Mouse (Mus musculus) MEL (cell line): ENCODE results near the gene Syce3. TPM values are rescaled to one million over a fixed set of nuclear protein-coding genes. Genes with fewer than 3 reads are reported as not detected.
A peak's percentile ranks its signal among the peaks of the same experiment; 100 is the strongest.

ENCODE experiments used
- DNase-seq: peaks from one replicate; pipeline ENCODE4 v3.0.0; 2011; ENCODE audit warnings: low read depth, low spot score
- H3K27ac ChIP-seq: 2 replicates; pipeline ENCODE4 v1.5.1; 2012; ENCODE audit warnings: low read depth, mild to moderate bottlenecking, control low read depth, low read length, moderate library complexity; ENCODE audit not compliant: control insufficient read depth
- H3K27me3 ChIP-seq, 2 experiments: fragments of 150-350 bp in 1 of 2; sonication (generic) in 1 of 2; 2 replicates each; pipeline ENCODE4 v1.6.1; 2012; ENCODE audit warnings: low read length in 2 of 2, mild to moderate bottlenecking in 2 of 2, improper control_type of control experiment in 1 of 2, moderate library complexity in 1 of 2; ENCODE audit not compliant: insufficient read depth in 2 of 2, control insufficient read depth in 1 of 2
- H3K36me3 ChIP-seq, 2 experiments: 2 replicates each; pipeline ENCODE4 v1.6.1; 2012 to 2014; ENCODE audit warnings: low read length in 2 of 2, improper control_type of control experiment in 1 of 2, inconsistent platforms in 1 of 2, mild to moderate bottlenecking in 1 of 2; ENCODE audit not compliant: insufficient read depth in 2 of 2, control insufficient read depth in 1 of 2
- H3K4me1 ChIP-seq, 2 experiments: fragments of 150-350 bp in 1 of 2; sonication (generic) in 1 of 2; 2 replicates each; pipeline ENCODE4 v1.6.1; 2012; ENCODE audit warnings: low read length in 2 of 2, improper control_type of control experiment in 1 of 2, mild to moderate bottlenecking in 1 of 2; ENCODE audit not compliant: insufficient read depth in 2 of 2, control insufficient read depth in 1 of 2
- H3K4me3 ChIP-seq, 2 experiments: fragments of 150-350 bp in 1 of 2; sonication (generic) in 1 of 2; 2 replicates each; pipeline ENCODE4 v1.5.1; 2012; ENCODE audit warnings: low read depth in 2 of 2, low read length in 2 of 2, mild to moderate bottlenecking in 2 of 2, moderate library complexity in 2 of 2, control low read depth in 1 of 2, improper control_type of control experiment in 1 of 2; ENCODE audit not compliant: control insufficient read depth in 1 of 2, insufficient read depth in 1 of 2
- H3K79me2 ChIP-seq: 2 replicates; pipeline ENCODE4 v1.6.1; 2012; ENCODE audit warnings: mild to moderate bottlenecking, low read length, moderate library complexity; ENCODE audit not compliant: control insufficient read depth, poor library complexity, insufficient read depth
- H3K9ac ChIP-seq: 2 replicates; pipeline ENCODE4 v1.6.1; 2012; ENCODE audit warnings: low read depth, mild to moderate bottlenecking, control low read depth, low read length, moderate library complexity; ENCODE audit not compliant: control insufficient read depth, poor library complexity, severe bottlenecking
- H3K9me3 ChIP-seq: fragments of 150-350 bp; sonication (generic); replicated peaks from 2 replicates; pipeline ENCODE4 v1.6.1; 2012; ENCODE audit warnings: mild to moderate bottlenecking, low read length, improper control_type of control experiment, moderate library complexity; ENCODE audit not compliant: insufficient read depth
- BHLHE40 ChIP-seq: IDR thresholded peaks from 2 replicates; pipeline ENCODE4 v1.6.1; 2012; ENCODE audit warnings: low read depth, mild to moderate bottlenecking, inconsistent platforms, low read length, improper control_type of control experiment, borderline replicate concordance
- CTCF ChIP-seq, 3 experiments: IDR thresholded peaks in 2 of 3; conservative IDR thresholded peaks in 1 of 3; 2 replicates each; pipeline ENCODE4 v1.5.1; 2011 to 2012; ENCODE audit warnings: low read length in 3 of 3, low read depth in 2 of 3, mild to moderate bottlenecking in 2 of 3, improper control_type of control experiment in 1 of 3, inconsistent platforms in 1 of 3, mixed read lengths in 1 of 3, moderate library complexity in 1 of 3; ENCODE audit not compliant: control insufficient read depth in 1 of 3, insufficient read depth in 1 of 3, poor library complexity in 1 of 3, severe bottlenecking in 1 of 3
- E2F4 ChIP-seq: IDR thresholded peaks from 2 replicates; pipeline ENCODE4 v1.6.1; 2011; ENCODE audit warnings: low read depth, low read length, improper control_type of control experiment, borderline replicate concordance
- EP300 ChIP-seq, 2 experiments: IDR thresholded peaks; 2 replicates each; pipeline ENCODE4 v1.6.1; 2011; ENCODE audit warnings: improper control_type of control experiment in 2 of 2, low read length in 2 of 2, low read depth in 1 of 2, mild to moderate bottlenecking in 1 of 2
- GATA1 ChIP-seq: IDR thresholded peaks from 2 replicates; pipeline ENCODE4 v1.6.1; 2011; ENCODE audit warnings: low read depth, low read length, improper control_type of control experiment
- HCFC1 ChIP-seq: IDR thresholded peaks from 2 replicates; pipeline ENCODE4 v1.6.1; 2012; ENCODE audit warnings: low read depth, mild to moderate bottlenecking, inconsistent platforms, low read length, improper control_type of control experiment, moderate library complexity
- MAZ ChIP-seq: IDR thresholded peaks from 2 replicates; pipeline ENCODE4 v1.6.1; 2012; ENCODE audit warnings: low read depth, mild to moderate bottlenecking, inconsistent platforms, low read length, improper control_type of control experiment
- MEF2A ChIP-seq: IDR thresholded peaks from 2 replicates; pipeline ENCODE4 v1.6.1; 2014; ENCODE audit warnings: low read depth, mild to moderate bottlenecking, inconsistent platforms, low read length, improper control_type of control experiment; ENCODE audit not compliant: poor library complexity, insufficient replicate concordance, severe bottlenecking; ENCODE audit errors: extremely low read depth
- MXI1 ChIP-seq: IDR thresholded peaks from 2 replicates; pipeline ENCODE4 v1.6.1; 2011; ENCODE audit warnings: mild to moderate bottlenecking, low read depth, low read length, improper control_type of control experiment
- MYC ChIP-seq: IDR thresholded peaks from 2 replicates; pipeline ENCODE4 v1.6.1; 2011; ENCODE audit warnings: low read depth, mild to moderate bottlenecking, low read length, improper control_type of control experiment, moderate library complexity
- POLR2AphosphoS5 ChIP-seq: IDR thresholded peaks from 2 replicates; pipeline ENCODE4 v1.6.1; 2012; ENCODE audit warnings: low read depth, borderline replicate concordance, mild to moderate bottlenecking, inconsistent platforms, low read length, moderate library complexity, mixed read lengths
- RAD21 ChIP-seq: IDR thresholded peaks from 2 replicates; pipeline ENCODE4 v1.6.1; 2011; ENCODE audit warnings: mild to moderate bottlenecking, low read depth, low read length, improper control_type of control experiment
- RCOR1 ChIP-seq: IDR thresholded peaks from 2 replicates; pipeline ENCODE4 v1.6.1; 2012; ENCODE audit warnings: low read depth, mild to moderate bottlenecking, inconsistent platforms, low read length, improper control_type of control experiment
- SMC3 ChIP-seq: IDR thresholded peaks from 2 replicates; pipeline ENCODE4 v1.6.1; 2011; ENCODE audit warnings: low read depth, low read length, improper control_type of control experiment
- TAL1 ChIP-seq: IDR thresholded peaks from 2 replicates; pipeline ENCODE4 v1.6.1; 2012; ENCODE audit warnings: mild to moderate bottlenecking, inconsistent platforms, low read length, moderate library complexity, mixed read lengths
- TCF12 ChIP-seq: IDR thresholded peaks from 2 replicates; pipeline ENCODE4 v1.6.1; 2014; ENCODE audit warnings: low read depth, mild to moderate bottlenecking, inconsistent platforms, low read length, improper control_type of control experiment, moderate library complexity
- UBTF ChIP-seq: IDR thresholded peaks from 2 replicates; pipeline ENCODE4 v1.6.1; 2012; ENCODE audit warnings: low read depth, mild to moderate bottlenecking, inconsistent platforms, low read length, improper control_type of control experiment, moderate library complexity, borderline replicate concordance; ENCODE audit not compliant: insufficient read depth
- USF1 ChIP-seq: IDR thresholded peaks from 2 replicates; pipeline ENCODE4 v1.6.1; 2014; ENCODE audit warnings: low read depth, mild to moderate bottlenecking, inconsistent platforms, low read length, improper control_type of control experiment, moderate library complexity
- ZMIZ1 ChIP-seq: IDR thresholded peaks from 2 replicates; pipeline ENCODE4 v1.6.1; 2012; ENCODE audit warnings: low read depth, mild to moderate bottlenecking, inconsistent platforms, low read length, improper control_type of control experiment, moderate library complexity
- polyA plus RNA-seq, 2 experiments: library from polyadenylated mRNA; stranded (reverse) in 1 of 2; unstranded in 1 of 2; fragments of >175 nt in 1 of 2; fragments of >200 nt in 1 of 2; gene quantifications; 2 replicates each; pipeline versions ENCODE4 v1.2.1 to v1.2.4; 2012; ENCODE audit warnings: low replicate concordance in 2 of 2, low read depth in 1 of 2; ENCODE audit not compliant: insufficient read length in 2 of 2, insufficient read depth in 1 of 2, missing spikeins in 1 of 2
- total RNA-seq: library from RNA; depleted of rRNA; stranded (reverse); fragments of 300-350 nt; gene quantifications from 2 replicates; pipeline ENCODE4 v1.2.3, GENCODE M21; 2012

The Syce3 gene
- total and polyA plus RNA-seq, 3 experiments = 1.4 to 1.5 TPM; not detected in 1

GRCm38 (mm10) chr15:89363051-89363450 lies 47.3 kb downstream of the Syce3 start:
- Histone ChIP-seq H3K27me3 (no peaks in the 10 kb centered on the region), H3K79me2 (peaks cover 18% of the 10 kb centered on the region), H3K4me1 (peaks cover 9 to 13% of the 10 kb centered on the region in 2 experiments), H3K9me3 (no peaks in the 10 kb centered on the region), H3K9ac (no peak overlapping the region), H3K4me3 (no peak overlapping the region), H3K36me3 (peaks cover 13 to 15% of the 10 kb centered on the region in 2 experiments), H3K27ac (no peak overlapping the region)
- DNase-seq = no peak
- TF ChIP-seq USF1 (no peak), MYC (no peak), UBTF (no peak), CTCF (IDR thresholded peaks at IDR 0.05 in 2 of 3, conservative IDR thresholded peaks at IDR 0.05 in 1 of 3; ENCODE audit: control insufficient read depth in 1 of 3, insufficient read depth in 1 of 3, low read depth in 2 of 3, low read length in 3 of 3, poor library complexity in 1 of 3, severe bottlenecking in 1 of 3) (no peak), MEF2A (no peak), EP300 (IDR thresholded peaks at IDR 0.05; ENCODE audit: low read depth in 1 of 2, low read length in 2 of 2) (no peak), MAZ (no peak), GATA1 (no peak), RAD21 (no peak), RCOR1 (no peak), ZMIZ1 (no peak), HCFC1 (no peak), TAL1 (no peak), POLR2AphosphoS5 (no peak)

GRCm38 (mm10) chr15:89358784-89359183 lies 51.5 kb downstream of the Syce3 start:
- H3K27ac ChIP-seq = peak overlapping the region; percentile 21
- no peak overlapping the region for H3K9ac ChIP-seq
- DNase-seq = no peak

More at GRCm38 (mm10) chr15:89358784-89359183, 51.5 kb downstream of the Syce3 start:
- TF ChIP-seq MYC = no peak
- no peak for TF ChIP-seq MXI1
- TF ChIP-seq TCF12 = peak; percentile 72; the same call in 1 of the 2 replicates
- no peak for TF ChIP-seq SMC3
- TF ChIP-seq GATA1 = peak; percentile 82
- no peak for TF ChIP-seq POLR2AphosphoS5
- peak; percentile 56 to 79 for TF ChIP-seq EP300 (IDR thresholded peaks at IDR 0.05; ENCODE audit: low read depth in 1 of 2, low read length in 2 of 2)
- TF ChIP-seq E2F4 = no peak
- TF ChIP-seq BHLHE40 = no peak
- TF ChIP-seq, all 39 proteins: peak for 3
- Histone ChIP-seq H3K4me3 (no peak overlapping the region), H3K79me2 (peaks cover 51% of the 10 kb centered on the region), H3K4me1 (peaks cover 21% of the 10 kb centered on the region in 2 experiments), H3K9me3 (no peaks in the 10 kb centered on the region), H3K36me3 (peaks cover 5 to 28% of the 10 kb centered on the region in 2 experiments), H3K27me3 (no peaks in the 10 kb centered on the region)
